Mouse (Mus musculus) cerebellum, adult 2 months (tissue): ENCODE results near the gene Ccn5. TPM values are rescaled to one million over a fixed set of nuclear protein-coding genes. Genes with fewer than 3 reads are reported as not detected.
A peak's percentile ranks its signal among the peaks of the same experiment; 100 is the strongest.

Source experiments
- DNase-seq, 2 experiments: peaks; one replicate each; pipeline ENCODE4 v3.0.0; 2021
- H3K27ac ChIP-seq: fragments of 200-500 bp; 2 replicates; pipeline ENCODE4 v1.5.1; 2012; ENCODE audit warnings: low read length, control low read depth, inconsistent platforms; ENCODE audit not compliant: insufficient read depth
- H3K27me3 ChIP-seq: fragments of 200-500 bp; 2 replicates; pipeline ENCODE4 v1.6.1; 2012; ENCODE audit warnings: inconsistent platforms, mild to moderate bottlenecking, low read length, moderate library complexity; ENCODE audit not compliant: control insufficient read depth, insufficient read depth
- H3K4me1 ChIP-seq: fragments of 200-500 bp; 2 replicates; pipeline ENCODE4 v1.6.1; 2011; ENCODE audit warnings: low read length; ENCODE audit not compliant: control insufficient read depth, insufficient read depth
- H3K4me3 ChIP-seq: fragments of 200-500 bp; replicated peaks from 2 replicates; pipeline ENCODE3; 2011; ENCODE audit warnings: mild to moderate bottlenecking, low read depth, low read length, control low read depth; ENCODE audit not compliant: insufficient read depth
- CTCF ChIP-seq: fragments of 200-500 bp; IDR thresholded peaks from 2 replicates; pipeline ENCODE4 v1.5.1; 2011; ENCODE audit warnings: low read depth, mild to moderate bottlenecking, control low read depth, low read length, moderate library complexity, borderline replicate concordance; ENCODE audit not compliant: insufficient read depth
- POLR2A ChIP-seq: fragments of 200-500 bp; IDR thresholded peaks from 2 replicates; pipeline ENCODE4 v1.6.1; 2011; ENCODE audit warnings: low read length, control low read depth, borderline replicate concordance; ENCODE audit not compliant: insufficient read depth
- WGBS: fragments of 180-500 bp; shearing (Covaris S2); methylation state at CpG from one replicate; pipeline ENCODE4 v1.1.7; 2018; 5-methylcytosine and 5-hydroxymethylcytosine counted together
- polyA plus RNA-seq: library from polyadenylated mRNA; depleted of rRNA; stranded (reverse); fragments of >200 nt; gene quantifications from 2 replicates; pipeline ENCODE4 v1.2.3, GENCODE M21; 2012; rRNA removed

Gene Ccn5
- polyA plus RNA-seq, 1 experiment, result 0.08 TPM

DNA sequence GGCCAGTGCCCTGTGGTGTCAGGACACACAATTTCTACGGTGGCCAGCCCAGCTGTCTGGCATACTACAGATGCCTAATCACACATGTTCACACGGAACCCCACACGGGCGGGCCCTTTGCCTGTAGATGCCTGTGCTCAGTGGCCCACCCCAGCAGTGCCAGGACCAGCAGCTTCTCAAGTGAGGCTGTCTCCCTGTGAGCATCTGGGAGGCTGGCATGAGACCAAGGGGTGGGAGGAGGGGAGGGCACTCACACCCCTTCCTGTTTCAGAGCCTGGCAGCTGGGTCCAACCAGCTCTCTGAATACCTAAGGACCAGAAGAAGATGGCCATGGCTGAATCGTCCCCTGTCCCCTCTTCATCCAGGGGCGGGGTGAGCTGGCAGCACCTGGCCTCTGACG is 54.8 kb downstream of the Ccn5 start:
- Histone ChIP-seq H3K27ac (no peak overlapping the region), H3K4me3 (no peak overlapping the region), H3K4me1 (peaks cover 31% of the 10 kb centered on the region), H3K27me3 (no peaks in the 10 kb centered on the region)
- TF ChIP-seq POLR2A (no peak), CTCF (no peak)
- no peak for DNase-seq
- WGBS, result 45% methylated on average over 7 of the region's 7 CpGs

DNA sequence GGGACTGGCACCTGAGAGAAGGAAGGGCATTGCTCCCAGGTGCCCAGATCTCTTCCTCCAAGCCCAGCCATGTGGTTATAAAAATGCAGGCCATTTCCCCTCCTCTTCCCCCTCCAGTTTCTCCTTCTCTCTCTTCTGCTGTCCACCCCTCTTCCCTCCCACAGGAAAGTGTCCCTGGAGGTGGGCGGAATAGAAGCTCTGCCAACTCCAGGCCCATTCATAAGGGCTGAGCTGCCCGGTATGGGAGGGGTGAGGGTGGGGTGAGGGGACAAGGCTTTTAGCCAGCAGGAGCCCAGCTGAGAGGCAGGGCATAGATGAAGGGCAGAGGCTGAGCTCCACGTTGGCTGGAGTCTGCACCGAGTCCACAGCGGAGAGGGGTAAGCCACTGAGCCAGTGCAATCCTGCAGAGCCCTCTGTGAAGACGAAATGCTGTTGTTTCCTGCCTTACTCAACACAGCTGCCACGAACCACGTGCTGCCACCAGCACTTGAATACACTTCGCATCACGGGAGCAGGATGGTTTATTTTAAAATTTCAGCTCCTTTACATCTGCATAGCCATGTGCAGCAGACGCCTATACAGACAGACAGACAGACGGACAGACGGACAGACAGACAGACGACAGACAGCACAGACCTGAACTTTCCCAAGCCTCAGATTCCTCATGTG is 56.3 kb downstream of the Ccn5 start:
- WGBS, result 48% methylated on average over 14 of the region's 14 CpGs

DNA sequence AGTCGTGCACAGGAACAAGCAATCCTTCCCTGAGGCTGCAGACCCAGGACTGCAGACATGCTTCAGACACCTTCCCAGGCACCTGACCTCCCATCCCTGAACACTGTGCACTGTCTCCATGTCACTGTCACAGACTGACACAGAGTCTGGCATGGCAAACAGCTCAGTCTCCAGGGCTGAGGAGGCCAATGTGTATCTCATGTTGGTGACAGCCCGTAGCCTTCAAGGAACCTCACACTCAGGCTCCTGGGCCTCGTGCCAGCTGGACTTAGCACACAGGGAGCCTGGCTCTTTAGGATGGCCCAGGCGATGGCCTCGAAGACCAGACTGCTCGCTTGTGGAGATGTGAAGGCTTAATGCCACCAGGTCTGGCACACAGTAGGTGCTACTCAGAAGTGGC is 60.2 kb downstream of the Ccn5 start:
- H3K4me1 ChIP-seq, result peaks cover 42% of the 10 kb centered on the region
- 13% methylated on average over 6 of the region's 6 CpGs for WGBS
- no peaks in the 10 kb centered on the region for H3K27me3 ChIP-seq
- DNase-seq, result peak; percentile 78 to 81
- no peak for TF ChIP-seq CTCF
- no peak for TF ChIP-seq POLR2A
- no peak overlapping the region for H3K27ac ChIP-seq
- H3K4me3 ChIP-seq, result no peak overlapping the region

More for the DNA sequence above, 56.3 kb downstream of the Ccn5 start:
- TF ChIP-seq POLR2A (no peak), CTCF (no peak)
- H3K27ac ChIP-seq, result no peak overlapping the region
- no peak overlapping the region for H3K4me3 ChIP-seq
- no peak for DNase-seq
- no peaks in the 10 kb centered on the region for H3K27me3 ChIP-seq
- peaks cover 42% of the 10 kb centered on the region for H3K4me1 ChIP-seq

Other genes with a start within 250 kb of the Ccn5 start
- gene Ttpal, start 218.5 kb upstream of the Ccn5 start, polyA plus RNA-seq, result 23.7 and 28.0 TPM in 2 replicates
- gene Serinc3, start 175.7 kb upstream of the Ccn5 start, polyA plus RNA-seq, result 162 and 179 TPM in 2 replicates
- 49.6 and 57.4 TPM in 2 replicates for gene Pkig, start 162.5 kb upstream of the Ccn5 start, polyA plus RNA-seq
- 1.4 and 1.5 TPM in 2 replicates for gene Ada, start 70.6 kb upstream of the Ccn5 start, polyA plus RNA-seq
- 0.60 and 0.79 TPM in 2 replicates for gene Kcnk15, start 32.8 kb downstream of the Ccn5 start, polyA plus RNA-seq
- gene Rims4, start 97.8 kb downstream of the Ccn5 start, polyA plus RNA-seq, result 30.3 and 35.1 TPM in 2 replicates
- gene Ywhab, start 174.1 kb downstream of the Ccn5 start, polyA plus RNA-seq, result 231 and 250 TPM in 2 replicates
- 3.1 and 3.2 TPM in 2 replicates for gene Pabpc1l, start 204.6 kb downstream of the Ccn5 start, polyA plus RNA-seq
- 17.1 and 18.7 TPM in 2 replicates for gene Stk4, start 249.5 kb downstream of the Ccn5 start, polyA plus RNA-seq